Mouse (Mus musculus): ENCODE data around the gene Tada3.
"Not testable (repeated sequence)": the region's sequence is repeated elsewhere in the genome, so short reads cannot be mapped to it uniquely, and the experiment has no call there.

Gene Tada3

DNA sequence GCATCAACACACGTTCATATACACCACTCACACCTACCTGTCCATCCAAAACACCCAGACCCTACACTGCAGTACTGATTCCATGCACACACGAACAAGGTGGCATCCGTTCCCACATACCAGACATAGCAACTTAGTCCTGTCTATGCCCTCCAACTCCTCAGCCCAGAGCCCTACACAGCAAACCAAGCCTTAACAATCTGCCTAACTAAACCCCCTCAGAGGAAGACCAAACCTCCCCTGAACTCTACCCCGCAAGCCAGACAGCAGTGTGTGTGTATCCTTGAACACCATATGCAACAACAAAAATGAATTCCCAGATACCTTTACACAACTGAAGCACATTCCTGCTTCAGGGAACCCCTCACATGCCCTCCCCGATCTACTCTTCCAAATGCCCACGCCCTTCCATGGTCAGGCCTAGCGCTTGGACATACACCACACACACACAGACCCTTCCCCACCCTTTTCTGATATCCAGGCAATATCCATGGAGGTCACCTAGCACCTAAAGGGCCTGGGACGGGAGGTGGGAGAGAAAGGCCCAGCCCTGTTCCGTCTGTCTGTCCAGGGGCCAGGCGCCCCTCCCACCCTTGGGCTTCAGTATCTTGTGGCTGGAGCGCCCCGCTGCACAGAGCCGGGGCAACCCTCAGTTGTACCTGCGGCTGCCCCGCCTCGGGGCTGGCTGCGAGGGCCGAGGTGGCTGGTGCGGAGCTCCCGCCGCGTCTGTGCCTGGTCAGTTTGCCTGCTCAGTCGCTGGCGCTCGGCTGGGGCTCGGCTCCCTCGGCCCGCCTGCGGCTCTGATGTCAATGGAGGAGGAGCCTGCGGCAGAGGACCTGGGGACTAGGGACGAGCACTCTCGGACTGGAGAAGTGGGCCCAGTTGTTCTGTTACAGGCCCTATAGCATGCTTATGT is 34.2 kb downstream of the Tada3 start, which contains the start of gene Camk1:
Camk1 (minus strand) TSS at position 808 of the 916 bp plus-strand sequence.
- peak; percentile 24 for DNase-seq (ENCODE audit: low read depth)

DNA sequence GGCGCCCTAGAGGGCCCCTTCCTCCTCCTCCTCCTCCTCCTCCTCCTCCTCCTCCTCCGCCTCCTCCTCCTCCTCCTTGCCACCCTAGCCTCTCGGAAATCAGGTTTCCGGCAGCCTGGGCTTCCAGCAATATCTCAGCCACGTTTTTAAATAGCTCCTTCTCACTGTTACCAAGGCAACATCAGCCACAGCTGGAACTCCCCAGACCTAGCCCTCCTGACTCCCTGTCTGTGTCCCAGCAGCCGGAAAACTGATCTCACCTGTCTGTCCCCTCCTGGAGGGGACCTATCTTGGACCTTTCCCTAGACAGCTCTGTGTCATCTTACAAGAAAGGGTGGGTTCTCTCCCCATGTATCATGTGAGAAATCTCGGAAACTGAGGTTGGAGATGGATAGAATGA is 35.4 kb downstream of the Tada3 start:
- no peak for DNase-seq (ENCODE audit: low read depth)

DNA sequence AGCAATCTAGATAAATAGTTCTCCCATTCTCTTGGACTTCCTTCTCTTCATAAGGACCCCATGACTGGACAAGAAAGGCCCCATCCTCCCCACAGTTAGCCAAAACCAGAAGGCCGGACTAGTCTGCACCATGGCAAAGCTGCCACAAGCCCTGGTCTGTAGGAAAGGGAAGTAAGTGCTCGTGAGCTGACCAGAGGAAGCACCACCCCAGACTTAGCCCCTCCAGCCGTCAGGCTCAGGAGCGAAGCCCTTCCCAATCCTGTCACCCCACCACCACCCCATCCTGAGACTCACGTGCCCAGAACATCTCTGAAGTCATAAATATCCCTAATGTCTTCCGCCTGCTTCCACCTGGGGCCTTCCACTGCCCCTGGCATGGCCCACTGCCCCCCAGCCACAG is 36.1 kb downstream of the Tada3 start:
- DNase-seq (ENCODE audit: low read depth) = no peak

DNA sequence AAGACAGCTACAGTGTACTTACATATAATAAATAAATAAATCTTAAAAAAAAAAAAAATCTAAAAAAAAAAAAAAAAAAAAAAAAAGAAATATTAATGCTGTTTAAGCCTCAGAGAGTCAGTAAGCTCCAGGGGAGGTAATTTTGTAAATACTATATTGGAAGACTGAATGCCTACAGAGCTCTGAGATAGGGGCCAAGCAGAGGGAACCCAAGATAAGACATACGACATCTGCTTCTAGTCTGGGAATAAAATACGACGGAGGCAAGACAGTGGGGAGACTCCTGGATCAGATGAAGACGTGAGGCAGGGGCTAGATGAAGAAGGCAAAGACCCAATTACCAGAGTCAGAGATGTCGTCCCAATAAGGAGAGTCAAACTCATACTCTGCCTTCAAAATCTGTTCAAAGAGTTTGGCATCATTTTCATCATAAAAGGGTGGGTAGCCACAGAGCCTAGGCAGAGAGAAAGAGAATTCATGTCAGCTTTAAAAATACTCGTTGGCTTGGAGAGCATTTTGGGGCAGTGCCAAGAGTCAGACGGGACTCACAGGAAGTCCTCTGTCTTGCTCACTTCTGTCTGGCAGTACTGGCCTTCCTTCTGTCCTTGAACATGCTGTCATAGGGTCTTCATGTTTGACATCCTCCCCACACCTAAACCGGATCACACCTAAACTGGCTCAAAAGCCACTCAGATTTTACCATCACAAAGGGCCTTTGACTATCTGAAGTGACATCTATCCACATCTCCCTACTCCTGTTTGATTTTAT is 40.6 kb downstream of the Tada3 start:
- no peak for DNase-seq (ENCODE audit: low read depth)

DNA sequence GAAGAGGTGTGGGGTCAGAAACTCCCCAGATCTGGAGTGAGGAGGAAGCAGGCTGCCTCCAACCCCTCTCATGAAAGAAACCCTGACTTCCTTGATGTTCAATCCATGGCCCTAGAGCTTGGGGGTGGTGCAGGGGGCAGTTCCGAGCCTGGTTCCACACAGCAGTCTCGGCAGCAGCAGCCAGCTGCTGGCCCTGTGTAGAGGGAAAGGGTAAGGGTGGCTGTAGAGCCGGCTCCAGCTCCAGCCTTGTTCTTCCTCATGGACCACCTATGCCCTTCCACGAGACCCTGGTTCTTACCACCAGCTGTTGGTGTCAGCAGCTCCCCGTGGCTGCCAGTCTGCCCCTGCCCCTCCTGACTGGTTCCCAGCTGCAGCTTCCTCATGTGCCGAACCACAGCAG is 43.5 kb downstream of the Tada3 start:
- no peak for DNase-seq (ENCODE audit: low read depth)

DNA sequence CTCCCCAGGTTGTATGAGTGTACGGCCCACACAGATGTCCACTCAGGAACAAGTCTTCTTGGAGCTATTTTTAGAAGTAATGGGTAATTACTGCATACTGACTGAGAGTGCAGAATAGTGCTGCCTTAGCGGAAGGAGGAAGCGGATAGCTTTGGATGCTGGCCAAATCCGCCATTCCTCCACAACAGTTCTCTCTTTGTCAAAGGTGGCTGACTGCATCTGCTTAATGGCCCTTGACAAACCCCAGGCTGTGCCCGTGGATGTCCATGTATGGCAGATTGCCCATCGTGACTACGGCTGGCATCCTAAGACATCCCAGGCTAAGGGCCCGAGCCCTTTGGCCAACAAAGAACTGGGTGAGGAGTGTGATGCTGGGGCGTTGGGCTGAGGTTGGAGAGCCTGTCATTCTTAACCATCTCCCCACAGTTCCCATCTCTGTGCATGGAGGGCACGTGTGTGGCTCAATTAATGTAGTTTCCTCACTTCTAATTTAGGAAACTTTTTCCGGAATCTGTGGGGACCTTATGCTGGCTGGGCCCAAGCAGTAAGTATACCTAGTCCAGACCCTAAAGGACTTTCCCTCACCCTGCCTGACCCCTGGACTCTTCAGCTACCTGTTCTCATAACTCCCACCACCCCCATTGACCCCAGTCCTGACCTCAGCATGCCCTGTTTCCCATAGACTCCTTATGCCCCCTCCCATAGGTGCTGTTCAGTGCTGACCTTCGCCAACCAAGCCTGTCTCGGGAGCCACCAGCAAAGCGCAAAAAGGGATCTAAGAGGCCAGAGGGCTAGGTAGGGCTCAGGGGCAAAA is 44.3 kb downstream of the Tada3 start:
- no peak for DNase-seq (ENCODE audit: low read depth)

DNA sequence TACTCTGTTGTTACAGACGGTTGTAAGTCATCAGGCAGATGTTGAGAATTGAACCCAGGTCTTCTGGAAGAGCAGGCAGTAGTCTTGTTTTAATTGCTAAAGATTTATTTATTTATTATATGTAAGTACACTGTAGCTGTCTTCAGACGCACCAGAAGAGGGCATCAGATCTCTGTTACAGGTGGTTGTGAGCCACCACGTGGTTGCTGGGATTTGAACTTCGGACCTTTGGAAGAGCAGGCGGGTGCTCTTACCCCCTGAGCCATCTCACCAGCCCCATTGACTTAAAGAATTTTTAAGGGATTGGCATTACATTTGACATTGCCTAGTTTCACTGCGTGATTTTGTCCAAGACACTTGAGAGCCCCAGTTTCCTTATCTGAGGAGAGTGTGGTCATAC is 44.9 kb downstream of the Tada3 start:
- not testable (repeated sequence) for DNase-seq (ENCODE audit: low read depth)

DNA sequence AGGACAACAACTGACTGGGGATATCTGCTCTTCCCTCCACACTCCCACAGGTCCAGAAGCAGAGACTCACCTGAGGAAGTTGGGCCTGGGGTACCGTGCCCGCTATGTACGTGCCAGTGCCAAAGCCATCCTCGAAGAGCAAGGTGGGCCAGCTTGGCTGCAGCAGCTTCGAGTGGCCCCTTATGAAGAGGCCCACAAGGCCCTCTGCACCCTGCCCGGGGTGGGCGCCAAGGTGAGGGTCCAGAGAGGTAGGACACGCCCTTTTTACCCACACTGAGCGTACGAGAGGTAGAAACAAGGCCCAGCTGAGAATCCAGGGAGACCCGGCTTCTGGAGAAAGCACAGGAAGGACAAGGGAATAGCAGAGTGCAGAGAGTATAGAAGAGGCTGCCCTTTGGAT is 46.0 kb downstream of the Tada3 start:
- no peak for DNase-seq (ENCODE audit: low read depth)

DNA sequence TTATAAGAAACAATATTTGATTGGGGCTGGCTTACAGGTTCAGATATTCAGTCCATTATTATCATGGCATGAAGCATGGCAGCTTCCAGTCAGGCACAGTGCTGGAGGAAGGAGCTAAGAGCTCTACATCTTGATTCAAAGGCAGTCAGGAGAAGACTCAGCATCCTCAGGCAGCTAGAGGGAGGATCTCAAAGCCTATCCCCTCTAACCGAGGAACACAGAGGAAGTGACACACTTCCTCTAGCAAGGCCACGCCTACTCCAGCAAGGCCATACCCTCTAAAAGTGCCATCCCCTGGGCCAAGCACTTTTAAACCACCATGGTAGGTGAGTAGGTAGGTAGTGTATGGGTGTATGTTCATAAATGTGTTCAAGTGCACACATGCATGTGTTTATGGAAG is 47.1 kb downstream of the Tada3 start:
- no peak for DNase-seq (ENCODE audit: low read depth)

DNA sequence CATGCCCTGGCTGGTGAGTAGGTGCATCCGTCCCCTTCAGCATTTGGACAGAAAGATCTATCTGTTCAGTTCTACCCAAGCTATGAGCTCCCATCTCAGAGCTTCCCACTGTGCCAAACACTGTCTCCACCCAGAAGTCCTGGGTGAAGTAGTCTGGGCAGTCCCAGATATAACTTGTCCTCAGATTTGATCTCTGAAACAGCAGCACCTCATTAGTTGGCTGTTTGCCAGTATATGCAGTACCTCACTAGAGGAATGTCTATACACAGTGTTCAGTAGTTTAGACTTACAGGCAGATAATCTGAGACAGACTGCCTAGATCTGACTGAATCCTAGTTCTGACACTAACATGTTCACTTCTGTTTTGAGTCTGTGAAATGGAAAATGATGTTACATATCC is 48.3 kb downstream of the Tada3 start:
- DNase-seq (ENCODE audit: low read depth) = no peak

DNA sequence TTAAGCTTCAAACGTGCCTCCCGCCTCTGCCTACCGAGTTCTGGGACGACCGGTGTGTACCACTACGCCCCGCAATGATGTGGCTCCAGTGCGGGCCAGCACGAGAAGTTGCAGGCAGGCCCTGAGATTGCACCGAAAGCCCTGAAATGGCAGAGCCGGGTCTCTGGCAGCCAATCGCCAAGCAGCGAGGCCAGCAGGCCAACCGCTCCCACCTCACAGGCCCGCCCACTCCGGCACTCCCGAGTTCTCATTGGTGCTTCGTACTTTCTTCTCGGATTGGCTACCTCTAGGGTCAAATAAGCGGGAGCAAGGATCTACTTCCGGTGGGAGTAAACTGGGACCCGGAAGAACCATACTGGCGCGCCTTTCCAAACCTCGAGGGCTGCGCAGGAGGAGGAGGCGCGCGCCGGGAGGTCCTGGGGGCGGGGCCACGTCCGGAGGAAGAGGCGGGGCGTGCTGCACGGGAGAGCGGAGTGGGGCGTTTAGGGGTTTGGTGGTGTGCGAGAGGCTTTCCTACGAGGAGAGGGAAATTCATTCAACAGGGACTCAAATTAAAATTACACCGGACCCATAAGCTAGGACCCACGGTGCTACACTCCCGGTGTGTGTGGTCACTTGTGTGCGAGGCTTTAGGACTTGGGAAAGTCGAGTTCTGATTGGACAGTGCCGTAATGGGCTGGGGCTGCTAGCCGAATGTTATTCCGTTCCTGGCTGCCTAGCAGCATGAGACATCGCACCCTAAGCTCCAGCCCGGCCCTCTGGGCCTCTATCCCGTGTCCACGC is 51.0 kb downstream of the Tada3 start, which contains the start of gene Ogg1:
Ogg1 (plus strand) TSS at position 440 of the 783 bp plus-strand sequence.
- DNase-seq (ENCODE audit: low read depth) = peak; percentile 97
